Mouse (Mus musculus) liver, adult (tissue): Measurements from ENCODE around the gene Gm30191.

Experiments used
- GATA4 ChIP-seq: IDR thresholded peaks from 2 replicates; pipeline ENCODE4 v1.6.1; 2014; ENCODE audit warnings: mild to moderate bottlenecking, low read length; ENCODE audit not compliant: insufficient replicate concordance

Gm30191 gene

GRCm38 (mm10) chr4:134246256-134246655 is 479 bp upstream of the Gm30191 start:
- TF ChIP-seq GATA4: no peak

GRCm38 (mm10) chr4:134249651-134250050 is 2.9 kb downstream of the Gm30191 start:
- TF ChIP-seq GATA4: no peak

DNA sequence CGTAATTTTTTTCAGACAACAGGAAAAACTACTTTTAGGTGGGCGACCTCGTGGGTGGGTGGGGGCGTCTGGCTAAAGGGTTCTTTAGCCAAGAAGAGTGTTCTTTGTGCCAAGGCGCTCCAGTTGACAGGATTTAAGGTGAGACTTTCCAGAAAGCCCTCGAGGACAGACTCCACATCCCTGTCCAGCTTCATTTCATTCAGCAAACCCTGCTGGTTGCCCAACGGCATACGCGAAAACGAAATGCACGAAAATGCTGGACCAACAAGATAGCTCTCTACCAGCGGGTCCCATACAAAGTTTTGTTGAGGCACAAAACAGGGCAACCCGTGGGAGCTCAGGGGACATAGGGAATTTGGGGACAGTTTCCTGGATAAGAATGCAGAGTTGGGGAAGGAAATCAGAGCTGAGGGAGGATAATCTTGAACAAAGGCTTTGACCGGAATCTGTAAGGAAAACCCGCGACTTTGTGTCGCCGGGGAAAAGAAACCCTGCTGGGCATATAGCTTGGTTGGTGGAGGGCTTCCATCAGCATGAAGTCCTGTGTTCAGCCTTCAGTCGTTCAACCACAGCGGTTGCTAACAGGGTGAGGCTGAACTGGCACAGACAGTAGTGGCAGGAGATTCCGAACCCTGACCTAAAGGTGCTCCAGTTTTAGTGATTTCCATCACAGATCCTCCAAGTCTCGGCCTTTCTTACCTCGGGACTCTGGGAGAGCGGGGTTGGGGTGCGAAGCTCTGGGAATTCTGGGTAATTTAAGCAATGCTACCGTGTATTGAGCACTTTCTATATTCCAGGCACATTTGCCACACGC is 3.6 kb downstream of the Gm30191 start:
- no peak for TF ChIP-seq GATA4

GRCm38 (mm10) chr4:134250930-134251240 is 4.2 kb downstream of the Gm30191 start:
- no peak for TF ChIP-seq GATA4

DNA sequence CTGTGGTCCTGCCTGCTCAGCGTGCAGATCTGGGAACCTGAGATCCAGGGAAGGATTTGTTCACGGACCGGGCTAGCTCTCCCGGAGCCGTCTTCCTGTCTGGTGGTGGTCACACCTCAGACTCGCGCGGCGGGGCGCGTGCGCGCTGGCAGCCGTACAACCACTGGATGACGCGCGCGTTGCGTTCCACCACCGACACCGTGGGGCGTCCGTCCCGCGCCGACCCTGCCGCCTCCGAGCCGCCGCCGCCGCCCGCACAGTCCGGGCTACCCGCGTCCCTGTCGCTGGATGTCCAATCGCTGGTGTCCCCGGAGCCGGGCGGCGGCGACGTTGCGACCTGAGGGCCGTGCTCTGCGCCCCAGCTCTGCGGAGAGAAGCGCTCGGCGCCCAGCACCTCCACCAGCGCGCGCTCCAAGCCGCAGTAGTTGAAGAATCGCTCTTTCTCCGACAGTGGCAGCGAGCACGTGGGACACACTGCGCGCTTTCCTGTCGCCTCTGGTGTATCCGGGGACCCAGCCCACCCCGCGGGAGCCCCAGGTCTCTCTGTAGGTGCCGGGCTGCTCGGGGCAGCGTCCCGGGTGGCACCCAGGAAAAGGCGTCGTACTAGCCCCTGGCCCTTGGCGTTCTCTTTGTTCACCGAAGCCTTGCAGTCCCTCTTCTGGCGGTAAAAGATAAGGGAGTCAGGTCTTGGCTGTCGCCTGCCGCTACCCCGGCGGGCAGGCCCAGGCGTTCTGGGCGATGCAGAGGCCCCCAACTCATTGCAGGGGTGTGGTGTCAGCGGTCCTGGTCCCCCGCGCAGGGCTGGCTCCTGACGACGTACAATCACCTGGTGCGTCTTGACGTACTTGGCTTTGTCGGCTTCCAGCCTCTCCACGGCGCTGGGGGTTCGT is 4.8 kb downstream of the Gm30191 start:
- TF ChIP-seq GATA4: no peak

DNA sequence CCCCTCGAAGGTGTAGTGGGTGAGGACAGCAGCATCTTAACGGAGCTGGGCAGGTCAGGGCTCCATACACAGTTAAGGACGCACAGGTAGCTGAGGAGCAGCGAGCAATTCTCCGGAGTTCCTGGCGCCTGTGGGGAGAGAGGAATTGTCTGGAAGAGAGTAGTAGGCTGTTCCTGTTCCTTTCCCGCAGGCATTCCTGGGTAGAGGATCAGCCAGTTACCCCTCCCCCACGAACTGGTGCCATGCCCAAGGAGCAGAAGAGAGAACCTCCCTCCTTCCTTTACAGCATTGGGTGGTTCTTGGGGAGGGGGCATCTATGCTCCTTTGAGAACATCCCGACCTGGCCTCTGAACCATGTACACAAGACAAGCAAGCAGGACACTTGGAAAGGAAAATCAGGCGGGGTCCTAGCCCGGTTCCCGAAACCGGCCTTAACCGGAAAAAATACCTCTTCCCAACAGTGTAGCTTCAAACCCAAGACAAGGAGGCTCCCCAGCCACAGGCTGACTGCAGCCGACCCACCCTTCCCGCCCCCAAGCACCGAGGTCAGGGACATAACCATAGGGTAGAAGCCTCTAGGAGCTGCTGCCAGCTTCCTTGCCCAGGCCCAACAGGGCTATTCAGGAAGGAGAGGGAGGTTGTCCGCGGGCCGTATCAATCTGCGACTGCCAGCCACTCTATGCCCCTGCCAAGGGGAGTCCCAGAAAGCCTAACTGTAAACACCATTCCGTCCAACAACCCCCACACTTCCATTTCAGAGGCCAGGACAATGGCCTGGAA is 5.6 kb downstream of the Gm30191 start:
- no peak for TF ChIP-seq GATA4

- no peak for TF ChIP-seq GATA4
These were observed 6.4 kb downstream of the Gm30191 start for GRCm38 (mm10) chr4:134252911-134253721.

GRCm38 (mm10) chr4:134253722-134254324 is 7.1 kb downstream of the Gm30191 start, which contains the start of gene Grrp1:
TSS of gene Grrp1 (minus strand) at chr4:134254106.
- TF ChIP-seq GATA4: no peak

DNA sequence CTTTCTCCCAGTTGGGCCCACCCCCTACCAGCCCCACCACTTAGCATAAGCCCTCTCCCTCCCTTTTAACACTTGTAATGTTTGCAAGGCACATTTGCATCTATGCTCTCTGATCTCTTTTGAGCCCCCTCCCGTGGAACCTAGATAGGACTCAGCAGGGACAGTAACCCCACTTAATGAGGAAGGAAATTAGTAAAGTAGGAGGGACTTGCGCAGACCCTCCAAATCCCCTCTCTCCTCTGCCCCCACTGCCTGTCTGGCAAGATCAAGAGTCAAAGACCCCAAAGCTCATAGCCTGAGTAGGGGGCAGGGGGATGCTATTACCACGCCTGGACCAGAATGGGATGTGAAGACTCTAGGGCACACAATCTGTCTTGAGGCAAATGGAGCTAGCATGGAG is 8.1 kb downstream of the Gm30191 start:
- no peak for TF ChIP-seq GATA4

DNA sequence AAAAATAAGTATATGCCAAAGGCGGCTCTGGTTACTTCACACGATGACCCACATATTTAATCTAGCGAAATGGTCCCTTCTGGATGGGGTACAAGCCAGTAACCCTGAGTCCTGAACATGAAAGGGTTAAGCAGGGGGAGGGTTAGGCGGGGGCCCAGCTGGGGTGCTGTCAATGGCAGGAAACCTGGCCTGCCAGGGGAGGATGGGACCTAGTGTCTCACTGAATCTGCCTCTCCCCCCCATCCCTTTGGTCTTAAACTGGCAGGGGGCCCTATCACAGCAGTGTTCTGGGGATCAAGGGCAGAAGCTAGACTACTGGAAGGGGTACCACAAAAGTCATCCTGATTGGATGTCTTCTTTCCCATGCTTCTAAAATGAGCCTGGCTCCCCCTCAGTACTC is 9.1 kb downstream of the Gm30191 start:
- TF ChIP-seq GATA4: no peak

- no peak for TF ChIP-seq GATA4
These were observed 9.9 kb downstream of the Gm30191 start for GRCm38 (mm10) chr4:134256407-134257197.

DNA sequence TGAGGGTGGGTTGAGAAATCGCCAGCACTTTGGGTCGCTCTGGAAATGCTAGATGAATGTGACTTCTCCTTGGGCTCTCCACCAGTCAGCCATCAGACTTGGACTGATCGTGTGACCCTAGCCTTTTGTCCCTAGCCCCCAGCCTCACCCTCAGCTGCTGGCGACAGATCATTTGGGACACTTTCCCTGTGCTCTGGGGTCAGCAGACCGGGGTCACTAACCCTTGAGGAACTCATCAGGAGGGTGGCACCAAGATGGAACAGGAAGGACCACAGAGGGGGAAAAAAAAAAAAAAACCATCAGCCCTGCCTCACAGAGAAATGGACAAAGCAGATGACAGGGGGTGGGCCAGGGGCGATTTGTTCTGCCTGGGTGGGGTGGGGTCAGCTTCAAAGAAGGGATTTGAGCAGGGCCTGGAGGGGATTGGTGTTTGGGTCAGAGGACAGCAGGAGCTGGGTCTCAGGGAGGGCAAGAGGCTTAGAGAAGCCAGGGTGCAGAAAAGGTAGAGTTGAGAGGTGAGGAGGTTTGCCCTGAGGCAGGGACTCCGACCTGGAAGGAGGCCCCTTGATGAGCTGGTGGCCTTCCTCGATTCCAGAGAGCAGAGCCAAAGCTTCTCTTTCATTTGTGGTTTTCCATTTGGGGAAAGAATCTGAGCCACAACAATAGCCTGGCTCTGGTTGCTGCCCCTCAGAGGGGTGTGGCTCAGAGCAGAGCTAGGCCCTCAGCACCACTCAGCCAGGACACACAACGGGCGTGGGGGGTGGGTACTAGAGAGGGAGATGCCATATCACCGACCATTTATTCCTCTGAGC is 10.7 kb downstream of the Gm30191 start:
- TF ChIP-seq GATA4: no peak

GRCm38 (mm10) chr4:134258354-134258753 is 11.6 kb downstream of the Gm30191 start:
- TF ChIP-seq GATA4: no peak
